Mouse (Mus musculus) left cerebral cortex, adult 2 months (tissue): ENCODE data around the gene Marf1. TPM values are rescaled to one million over a fixed set of nuclear protein-coding genes. Genes with fewer than 3 reads are reported as not detected.
A peak's percentile ranks its signal among the peaks of the same experiment; 100 is the strongest.
"Not testable (repeated sequence)": the region's sequence is repeated elsewhere in the genome, so short reads cannot be mapped to it uniquely, and the experiment has no call there.

ENCODE experiments used
- DNase-seq, 2 experiments: peaks; one replicate each; pipeline ENCODE4 v3.0.0; 2021 to 2022; ENCODE audit warnings: low spot score in 2 of 2, mixed read lengths in 1 of 2; ENCODE audit errors: extremely low spot score in 1 of 2
- H3K27ac ChIP-seq: fragments of 200-600 bp; 2 replicates; pipeline ENCODE4 v1.8.1; 2022
- H3K4me3 ChIP-seq: fragments of 200-600 bp; 2 replicates; pipeline ENCODE4 v1.8.1; 2022
- CTCF ChIP-seq: fragments of 200-600 bp; IDR thresholded peaks from 2 replicates; pipeline ENCODE4 v1.8.1; 2022; ENCODE audit warnings: antibody characterized with exemption, mild to moderate bottlenecking, moderate library complexity
- intact Hi-C: fragments of 180-260 bp; cut with DNase I; formaldehyde crosslinking; loops from one replicate; pipeline ENCODE4 v1.15.1; 2025
- total RNA-seq, 2 experiments: library from RNA; stranded (reverse); gene quantifications; 2 replicates each; pipeline ENCODE4 v1.2.3; 2021

Gene Marf1
- total RNA-seq, 2 experiments from 2014 or later = 162 TPM

- no peak for TF ChIP-seq CTCF
- DNase-seq = no peak
- Histone ChIP-seq H3K27ac (peak overlapping the region; percentile 72), H3K4me3 (peak overlapping the region; percentile 61)
- intact Hi-C loops = loop anchor here (2.0 to 5.0 kb wide), 3 partner anchors 31 to 329 kb away; partner anchors contain the start of gene Abcc1
Measured at GRCm38 (mm10) chr16:14163731-14164130, 580 bp upstream of the Marf1 start.

- no peak for DNase-seq
- no peak for TF ChIP-seq CTCF
- intact Hi-C loops = loop anchor here (5.0 kb wide), 2 partner anchors 201 to 331 kb away; partner anchors contain the start of gene Abcc1
- Histone ChIP-seq H3K27ac (no peak overlapping the region), H3K4me3 (no peak overlapping the region)
Measured at GRCm38 (mm10) chr16:14160941-14161340, 2.2 kb downstream of the Marf1 start.

- peak; percentile 70 to 72 for DNase-seq
- TF ChIP-seq CTCF = peak; percentile 95
- Histone ChIP-seq H3K4me3 (peak overlapping the region; percentile 92), H3K27ac (peak overlapping the region; percentile 99)
- intact Hi-C loops = loop anchor here (1.0 to 5.0 kb wide), 3 partner anchors 203 to 333 kb away; partner anchors contain the start of genes Abcc1, Mpv17l and Pdxdc1
Measured at GRCm38 (mm10) chr16:14159746-14160131, 3.4 kb downstream of the Marf1 start.

- intact Hi-C loops = loop anchor here (1.0 kb wide), 1 partner anchor 256 kb away; the partner anchor contains the start of genes Mpv17l and Pdxdc1
- peak; percentile 94 to 98 for DNase-seq
- peak overlapping the region; percentile 99 for H3K27ac ChIP-seq
- H3K4me3 ChIP-seq = peak overlapping the region; percentile 92
- TF ChIP-seq CTCF = no peak
Measured at GRCm38 (mm10) chr16:14158936-14159745, 4.0 kb downstream of the Marf1 start.

- Histone ChIP-seq H3K27ac (peak overlapping the region; percentile 81), H3K4me3 (peak overlapping the region; percentile 79)
- DNase-seq = no peak
- intact Hi-C loops = no loop called here
- no peak; the same call in 1 of the 2 replicates for TF ChIP-seq CTCF
Measured at GRCm38 (mm10) chr16:14158536-14158935, 4.6 kb downstream of the Marf1 start.

GRCm38 (mm10) chr16:14156312-14156711, 6.8 kb downstream of the Marf1 start:
- no peak overlapping the region for H3K4me3 ChIP-seq
- no peak for TF ChIP-seq CTCF
- intact Hi-C loops = no loop called here

GRCm38 (mm10) chr16:14155638-14156037, 7.5 kb downstream of the Marf1 start:
- intact Hi-C loops, H3K4me3 ChIP-seq, DNase-seq, H3K27ac ChIP-seq: not testable (repeated sequence)

More at GRCm38 (mm10) chr16:14156312-14156711, 6.8 kb downstream of the Marf1 start:
- H3K27ac ChIP-seq = no peak overlapping the region
- DNase-seq = no peak

GRCm38 (mm10) chr16:14151718-14152117, 11.4 kb downstream of the Marf1 start:
- intact Hi-C loops = no loop called here
- DNase-seq = no peak
- no peak overlapping the region for H3K27ac ChIP-seq
- TF ChIP-seq CTCF = no peak
- no peak overlapping the region for H3K4me3 ChIP-seq

GRCm38 (mm10) chr16:14147712-14148111, 15.4 kb downstream of the Marf1 start:
- no peak for DNase-seq
- peak; percentile 30 for TF ChIP-seq CTCF
- Histone ChIP-seq H3K27ac (no peak overlapping the region), H3K4me3 (no peak overlapping the region)
- intact Hi-C loops = no loop called here

GRCm38 (mm10) chr16:14143298-14143697, 19.9 kb downstream of the Marf1 start:
- intact Hi-C loops = no loop called here
- Histone ChIP-seq H3K27ac (no peak overlapping the region), H3K4me3 (no peak overlapping the region)
- DNase-seq = no peak
- TF ChIP-seq CTCF = no peak

GRCm38 (mm10) chr16:14139106-14139505, 24.0 kb downstream of the Marf1 start:
- no peak for TF ChIP-seq CTCF
- intact Hi-C loops = no loop called here
- Histone ChIP-seq H3K27ac (no peak overlapping the region), H3K4me3 (no peak overlapping the region)
- DNase-seq = no peak

GRCm38 (mm10) chr16:14137976-14138561, 25.1 kb downstream of the Marf1 start:
- DNase-seq = no peak
- Histone ChIP-seq H3K27ac (no peak overlapping the region), H3K4me3 (no peak overlapping the region)
- no peak for TF ChIP-seq CTCF
- intact Hi-C loops = no loop called here
